Mouse (Mus musculus) E14TG2a.4 (cell line): Measurements from ENCODE around the gene Mapkapk3.

Experiments used
- H3K27me3 ChIP-seq: 2 replicates; pipeline ENCODE4 v1.6.1; 2014; ENCODE audit warnings: low read length, control low read depth; ENCODE audit not compliant: insufficient read depth
- H3K36me3 ChIP-seq: 2 replicates; pipeline ENCODE4 v1.6.1; 2014; ENCODE audit warnings: low read length, control low read depth; ENCODE audit not compliant: insufficient read depth
- H3K4me1 ChIP-seq: replicated peaks from 2 replicates; pipeline ENCODE4 v1.6.1; 2014; ENCODE audit warnings: low read depth, low read length, control low read depth
- H3K4me3 ChIP-seq: replicated peaks from 2 replicates; pipeline ENCODE4 v1.5.1; 2014; ENCODE audit warnings: mild to moderate bottlenecking, low read length
- H3K9me3 ChIP-seq: 2 replicates; pipeline ENCODE4 v1.6.1; 2014; ENCODE audit warnings: low read length, control low read depth
- CTCF ChIP-seq: conservative IDR thresholded peaks from 2 replicates; pipeline ENCODE4 v1.5.1; 2014; ENCODE audit warnings: low read length
- NANOG ChIP-seq: IDR thresholded peaks from 2 replicates; pipeline ENCODE4 v1.6.1; 2014; ENCODE audit warnings: borderline replicate concordance, low read length, mixed read lengths
- POU5F1 ChIP-seq: IDR thresholded peaks from 2 replicates; pipeline ENCODE4 v1.6.1; 2014; ENCODE audit warnings: low read length, borderline replicate concordance

The Mapkapk3 gene

GRCm38 (mm10) chr9:107298059-107298780, 8.5 kb upstream of the Mapkapk3 start:
- H3K4me1 ChIP-seq: peaks cover 73% of the 10 kb centered on the region
- TF ChIP-seq NANOG (no peak), POU5F1 (no peak), CTCF (no peak)
- H3K27me3 ChIP-seq: peaks cover 38% of the 10 kb centered on the region
- H3K36me3 ChIP-seq: peaks cover 18% of the 10 kb centered on the region
- H3K9me3 ChIP-seq: no peaks in the 10 kb centered on the region
- H3K4me3 ChIP-seq: no peak overlapping the region

GRCm38 (mm10) chr9:107297658-107298057, 8.0 kb upstream of the Mapkapk3 start:
- H3K4me1 ChIP-seq: peaks cover 73% of the 10 kb centered on the region
- H3K4me3 ChIP-seq: peak overlapping the region; percentile 80; the same call in 1 of the 2 replicates
- H3K36me3 ChIP-seq: peaks cover 18% of the 10 kb centered on the region
- no peaks in the 10 kb centered on the region for H3K9me3 ChIP-seq
- no peak for TF ChIP-seq POU5F1
- no peak for TF ChIP-seq NANOG
- no peak for TF ChIP-seq CTCF
- peaks cover 38% of the 10 kb centered on the region for H3K27me3 ChIP-seq

GRCm38 (mm10) chr9:107297059-107297458, 7.4 kb upstream of the Mapkapk3 start:
- no peak for TF ChIP-seq NANOG
- no peak for TF ChIP-seq CTCF
- no peak for TF ChIP-seq POU5F1
- Histone ChIP-seq H3K9me3 (no peaks in the 10 kb centered on the region), H3K4me1 (peaks cover 69% of the 10 kb centered on the region), H3K4me3 (peak overlapping the region; percentile 80), H3K27me3 (peaks cover 38% of the 10 kb centered on the region), H3K36me3 (peaks cover 18% of the 10 kb centered on the region)

- no peak for TF ChIP-seq NANOG
- TF ChIP-seq POU5F1: no peak
- no peak for TF ChIP-seq CTCF
- Histone ChIP-seq H3K9me3 (no peaks in the 10 kb centered on the region), H3K36me3 (peaks cover 14% of the 10 kb centered on the region), H3K4me3 (peak overlapping the region; percentile 80), H3K4me1 (peaks cover 64% of the 10 kb centered on the region), H3K27me3 (peaks cover 38% of the 10 kb centered on the region)
These were observed 6.9 kb upstream of the Mapkapk3 start for GRCm38 (mm10) chr9:107296501-107296965.

GRCm38 (mm10) chr9:107296041-107296440, 6.4 kb upstream of the Mapkapk3 start:
- no peak for TF ChIP-seq CTCF
- TF ChIP-seq NANOG: no peak
- no peak for TF ChIP-seq POU5F1
- H3K4me3 ChIP-seq: peak overlapping the region; percentile 80
- H3K4me1 ChIP-seq: peaks cover 59% of the 10 kb centered on the region
- H3K36me3 ChIP-seq: peaks cover 9% of the 10 kb centered on the region
- H3K9me3 ChIP-seq: no peaks in the 10 kb centered on the region
- H3K27me3 ChIP-seq: peaks cover 38% of the 10 kb centered on the region

DNA sequence AAGGTAGTCTGAATTCAATTTTAAA, 6.2 kb upstream of the Mapkapk3 start, which contains the start of gene Cish:
Gene Cish (plus strand): TSS at position 11 of the 25 bp plus-strand sequence.
- Histone ChIP-seq H3K4me1 (peaks cover 57% of the 10 kb centered on the region), H3K9me3 (no peaks in the 10 kb centered on the region), H3K4me3 (peak within 1 kb of the TSS; percentile 80), H3K27me3 (peaks cover 37% of the 10 kb centered on the region), H3K36me3 (peaks cover 7% of the 10 kb centered on the region)
- TF ChIP-seq NANOG (no peak), POU5F1 (no peak), CTCF (no peak)

DNA sequence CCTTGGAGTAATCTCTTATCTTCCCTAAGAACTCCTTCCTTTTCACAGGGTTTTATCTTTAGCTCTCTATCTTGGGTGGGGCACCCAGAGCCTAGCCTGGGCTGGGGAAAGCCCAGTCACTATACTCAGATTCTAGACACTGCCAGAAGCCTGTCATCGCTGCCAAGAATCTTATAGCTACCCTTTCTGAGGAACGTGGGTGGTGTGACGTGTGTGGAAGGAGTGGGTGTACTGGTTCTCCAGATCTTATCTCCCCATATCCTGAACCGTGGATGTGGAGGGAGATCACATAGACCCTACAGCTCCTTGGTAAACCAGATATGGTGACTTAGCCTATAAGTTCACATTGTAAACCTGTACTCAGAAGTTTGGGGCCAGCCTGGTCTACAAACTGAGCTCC, 5.9 kb upstream of the Mapkapk3 start:
- H3K4me3 ChIP-seq: no peak overlapping the region
- H3K36me3 ChIP-seq: peaks cover 5% of the 10 kb centered on the region
- H3K4me1 ChIP-seq: peaks cover 55% of the 10 kb centered on the region
- H3K27me3 ChIP-seq: peaks cover 35% of the 10 kb centered on the region
- no peaks in the 10 kb centered on the region for H3K9me3 ChIP-seq
- no peak for TF ChIP-seq NANOG
- TF ChIP-seq CTCF: no peak

- peaks cover 52% of the 10 kb centered on the region for H3K4me1 ChIP-seq
- H3K4me3 ChIP-seq: no peak overlapping the region
- no peaks in the 10 kb centered on the region for H3K36me3 ChIP-seq
- peaks cover 25% of the 10 kb centered on the region for H3K27me3 ChIP-seq
- TF ChIP-seq NANOG (no peak), CTCF (peak; percentile 42)
- no peaks in the 10 kb centered on the region for H3K9me3 ChIP-seq
These were observed 4.6 kb upstream of the Mapkapk3 start for GRCm38 (mm10) chr9:107294249-107294648.

- Histone ChIP-seq H3K9me3 (no peaks in the 10 kb centered on the region), H3K4me1 (peaks cover 56% of the 10 kb centered on the region), H3K27me3 (peaks cover 7% of the 10 kb centered on the region), H3K4me3 (no peak overlapping the region), H3K36me3 (peaks cover 21% of the 10 kb centered on the region)
- no peak for TF ChIP-seq NANOG
- TF ChIP-seq CTCF: peak; percentile 98
- no peak for TF ChIP-seq POU5F1
These were observed 1.2 kb upstream of the Mapkapk3 start for GRCm38 (mm10) chr9:107290897-107291296.
